Comparison of ENCODE assay signal across 7 mouse cellular contexts in genomic region chr17:24549618-24550415, GRCm38 (mm10). TPM values are rescaled to one million over a fixed set of nuclear protein-coding genes. Genes with fewer than 3 reads are reported as not detected.
DNase-seq lines count a peak whose midpoint lies in the region; ATAC-seq lines count a peak whose summit lies in the region.

TSS of gene Pkd1 (plus strand) at chr17:24549834.

- H3K9ac ChIP-seq in embryonic facial prominence, embryonic 12.5 days, result peak within 1 kb of the TSS; percentile 91
- H3K9ac ChIP-seq in limb, embryonic 11.5 days (ENCODE audit: low read length), result peak within 1 kb of the TSS; percentile 93
- peak within 1 kb of the TSS; percentile 92 for H3K9ac ChIP-seq in midbrain, embryonic 14.5 days (replicated peaks; ENCODE audit: low read length)

- peak; percentile 97 for DNase-seq in adrenal gland, postnatal 25 days
- peak; percentile 100 for DNase-seq in heart, adult 11 months
- peak; percentile 100 for DNase-seq in kidney, adult 18-20 months
- DNase-seq in limb, embryonic 11.5 days (ENCODE audit: low spot score), result peak; percentile 100
- peak; percentile 98 for DNase-seq in midbrain, embryonic 14.5 days
- peak; percentile 99 to 100 for DNase-seq in spleen, adult 18-20 months

- under 1% methylated on average over 63 of the region's 72 CpGs for WGBS in embryonic facial prominence, embryonic 12.5 days
- under 1% methylated on average over 62 of the region's 72 CpGs for WGBS in limb, embryonic 11.5 days
- under 1% methylated on average over 72 of the region's 72 CpGs for WGBS in midbrain, embryonic 14.5 days

- peaks cover 6% of the 10 kb centered on the region for H3K27me3 ChIP-seq in embryonic facial prominence, embryonic 12.5 days
- H3K27me3 ChIP-seq in limb, embryonic 11.5 days (ENCODE audit: control insufficient read depth, insufficient read depth, low read length), result no peaks in the 10 kb centered on the region
- peaks cover 4% of the 10 kb centered on the region; the same call in 1 of the 2 replicates for H3K27me3 ChIP-seq in midbrain, embryonic 14.5 days (ENCODE audit: control insufficient read depth, insufficient read depth, low read length)

- H3K4me2 ChIP-seq in embryonic facial prominence, embryonic 12.5 days (replicated peaks), result peak within 1 kb of the TSS; percentile 86
- peak within 1 kb of the TSS; percentile 66 for H3K4me2 ChIP-seq in limb, embryonic 11.5 days (ENCODE audit: low read depth, severe bottlenecking)
- peak within 1 kb of the TSS; percentile 62 for H3K4me2 ChIP-seq in midbrain, embryonic 14.5 days (ENCODE audit: low read length)

- peaks cover 23% of the 10 kb centered on the region for H3K4me1 ChIP-seq in embryonic facial prominence, embryonic 12.5 days
- H3K4me1 ChIP-seq in limb, embryonic 11.5 days (ENCODE audit: control insufficient read depth, insufficient read depth, low read length), result peaks cover 18% of the 10 kb centered on the region; the same call in 1 of the 2 replicates
- H3K4me1 ChIP-seq in midbrain, embryonic 14.5 days (ENCODE audit: control insufficient read depth, insufficient read depth, low read length), result peaks cover 22% of the 10 kb centered on the region

- no peaks in the 10 kb centered on the region for H3K9me3 ChIP-seq in embryonic facial prominence, embryonic 12.5 days
- no peaks in the 10 kb centered on the region for H3K9me3 ChIP-seq in limb, embryonic 11.5 days (ENCODE audit: control insufficient read depth, low read length)
- no peaks in the 10 kb centered on the region for H3K9me3 ChIP-seq in midbrain, embryonic 14.5 days (ENCODE audit: control insufficient read depth, low read length)

- no peaks in the 10 kb centered on the region for H3K36me3 ChIP-seq in embryonic facial prominence, embryonic 12.5 days
- no peaks in the 10 kb centered on the region for H3K36me3 ChIP-seq in limb, embryonic 11.5 days (ENCODE audit: control insufficient read depth, insufficient read depth, low read length)
- H3K36me3 ChIP-seq in midbrain, embryonic 14.5 days (ENCODE audit: control insufficient read depth, insufficient read depth, low read length), result 0 out of 2 replicates have a peak, but pooled peaks cover 2% of the 10 kb centered on the region

- peak within 1 kb of the TSS; percentile 95 for H3K27ac ChIP-seq in embryonic facial prominence, embryonic 12.5 days
- H3K27ac ChIP-seq in limb, embryonic 11.5 days (replicated peaks; ENCODE audit: low read depth, low read length), result peak within 1 kb of the TSS; percentile 96
- H3K27ac ChIP-seq in midbrain, embryonic 14.5 days (replicated peaks; ENCODE audit: low read depth, low read length), result peak within 1 kb of the TSS; percentile 93

- H3K4me3 ChIP-seq in embryonic facial prominence, embryonic 12.5 days, result peak within 1 kb of the TSS; percentile 88
- H3K4me3 ChIP-seq in limb, embryonic 11.5 days (ENCODE audit: low read depth, low read length), result peak within 1 kb of the TSS; percentile 85
- H3K4me3 ChIP-seq in midbrain, embryonic 14.5 days (replicated peaks; ENCODE audit: low read depth, low read length), result peak within 1 kb of the TSS; percentile 85

- ATAC-seq in embryonic facial prominence, embryonic 12.5 days (ENCODE audit: insufficient number of reproducible peaks, insufficient read depth, low FRiP score, low TSS enrichment), result peak; percentile 95
- peak; percentile 92 for ATAC-seq in limb, embryonic 11.5 days (ENCODE audit: insufficient number of reproducible peaks, low FRiP score, low TSS enrichment, low read depth)
- ATAC-seq in midbrain, embryonic 14.5 days (ENCODE audit: low FRiP score, low TSS enrichment), result peak; percentile 96

RNA-seq across cellular contexts. Expression of gene Pkd1, which starts in this region (rescaled TPM):
- 45.2 and 65.8 TPM in 2 replicates for total RNA-seq in adrenal gland, postnatal 25 days (2021)
- polyA plus RNA-seq in embryonic facial prominence, embryonic 12.5 days (2016; fragmentation: Nextera tagmentation; extraction: Ambion mirVana), result 26.8 and 29.8 TPM in 2 replicates
- 20.8 and 22.5 TPM in 2 replicates for polyA plus RNA-seq in limb, embryonic 11.5 days (2014; fragmentation: Nextera tagmentation; extraction: Ambion mirVana)
- 18.0 and 28.3 TPM in 2 replicates for polyA plus RNA-seq in midbrain, embryonic 14.5 days (2014; fragmentation: Nextera tagmentation; extraction: Ambion mirVana)

Comparison
In these comparisons a context has a peak if more than half of its experiments do, and no peak if none do; other contexts are left out.
1. Peak in every context shown above with its lines: DNase-seq, ATAC-seq, H3K4me3 ChIP-seq and H3K27ac ChIP-seq.